Mouse (Mus musculus) small intestine, adult 2 months (tissue): ENCODE measurements around the gene Fgf6. TPM values are rescaled to one million over a fixed set of nuclear protein-coding genes. Genes with fewer than 3 reads are reported as not detected.

Source experiments
- H3K27ac ChIP-seq: fragments of 200-500 bp; 2 replicates; pipeline ENCODE4 v1.5.1; 2012; ENCODE audit warnings: low read depth, low read length, control low read depth, inconsistent platforms; ENCODE audit not compliant: insufficient read depth
- H3K27me3 ChIP-seq: fragments of 200-500 bp; 2 replicates; pipeline ENCODE4 v1.6.1; 2012; ENCODE audit warnings: mild to moderate bottlenecking, moderate library complexity, low read length, inconsistent platforms; ENCODE audit not compliant: control insufficient read depth, insufficient read depth
- H3K36me3 ChIP-seq: fragments of 200-500 bp; 2 replicates; pipeline ENCODE4 v1.6.1; 2012; ENCODE audit warnings: mild to moderate bottlenecking, low read length, control low read depth, inconsistent platforms; ENCODE audit not compliant: control insufficient read depth, insufficient read depth
- H3K4me1 ChIP-seq: fragments of 200-500 bp; 2 replicates; pipeline ENCODE4 v1.6.1; 2012; ENCODE audit warnings: low read length, inconsistent platforms, mixed read lengths; ENCODE audit not compliant: control insufficient read depth, insufficient read depth, insufficient read length
- H3K4me3 ChIP-seq: fragments of 200-500 bp; 2 replicates; pipeline ENCODE4 v1.5.1; 2012; ENCODE audit warnings: low read depth, mild to moderate bottlenecking, control low read depth, inconsistent platforms, low read length, moderate library complexity
- CTCF ChIP-seq: fragments of 200-500 bp; IDR thresholded peaks from 2 replicates; pipeline ENCODE4 v1.5.1; 2012; ENCODE audit warnings: low read depth, mild to moderate bottlenecking, control low read depth, inconsistent platforms, low read length, moderate library complexity, mixed read lengths; ENCODE audit not compliant: insufficient replicate concordance, insufficient read length; ENCODE audit errors: extremely low read depth
- POLR2A ChIP-seq: fragments of 200-500 bp; IDR thresholded peaks from 2 replicates; pipeline ENCODE4 v1.6.1; 2012; ENCODE audit warnings: low read depth, mild to moderate bottlenecking, control low read depth, inconsistent platforms, low read length, moderate library complexity
- WGBS: fragments of 180-500 bp; shearing (Covaris S2); methylation state at CpG from one replicate; pipeline ENCODE4 v1.1.7; 2018; 5-methylcytosine and 5-hydroxymethylcytosine counted together
- polyA plus RNA-seq: library from polyadenylated mRNA; depleted of rRNA; stranded (reverse); fragments of >200 nt; gene quantifications from 2 replicates; pipeline ENCODE4 v1.2.3, GENCODE M21; 2012; rRNA removed

Fgf6 gene
- polyA plus RNA-seq, 1 experiment, result not detected

- no peaks in the 10 kb centered on the region for H3K36me3 ChIP-seq
- H3K27me3 ChIP-seq, result no peaks in the 10 kb centered on the region
- H3K4me3 ChIP-seq, result no peak overlapping the region
- no peak overlapping the region for H3K27ac ChIP-seq
- 44% methylated on average over 6 of the region's 6 CpGs for WGBS
- H3K4me1 ChIP-seq, result no peaks in the 10 kb centered on the region
- no peak for TF ChIP-seq CTCF
- TF ChIP-seq POLR2A, result no peak
These were observed 29.5 kb downstream of the Fgf6 start for GRCm38 (mm10) chr6:127044909-127045308.

- WGBS, result 75% methylated on average over 4 of the region's 4 CpGs
These were observed 35.5 kb downstream of the Fgf6 start for GRCm38 (mm10) chr6:127050847-127051246.

GRCm38 (mm10) chr6:127056990-127057588 lies 41.7 kb downstream of the Fgf6 start:
- H3K4me3 ChIP-seq, result no peak overlapping the region
- H3K27ac ChIP-seq, result no peak overlapping the region
- H3K4me1 ChIP-seq, result no peaks in the 10 kb centered on the region
- H3K36me3 ChIP-seq, result no peaks in the 10 kb centered on the region
- no peaks in the 10 kb centered on the region for H3K27me3 ChIP-seq
- 53% methylated on average over 12 of the region's 12 CpGs for WGBS
- no peak for TF ChIP-seq POLR2A
- no peak for TF ChIP-seq CTCF

More at GRCm38 (mm10) chr6:127050847-127051246, 35.5 kb downstream of the Fgf6 start:
- H3K27ac ChIP-seq, result no peak overlapping the region
- no peaks in the 10 kb centered on the region for H3K4me1 ChIP-seq
- H3K27me3 ChIP-seq, result no peaks in the 10 kb centered on the region
- H3K4me3 ChIP-seq, result no peak overlapping the region
- TF ChIP-seq CTCF (no peak), POLR2A (no peak)
- no peaks in the 10 kb centered on the region for H3K36me3 ChIP-seq

DNA sequence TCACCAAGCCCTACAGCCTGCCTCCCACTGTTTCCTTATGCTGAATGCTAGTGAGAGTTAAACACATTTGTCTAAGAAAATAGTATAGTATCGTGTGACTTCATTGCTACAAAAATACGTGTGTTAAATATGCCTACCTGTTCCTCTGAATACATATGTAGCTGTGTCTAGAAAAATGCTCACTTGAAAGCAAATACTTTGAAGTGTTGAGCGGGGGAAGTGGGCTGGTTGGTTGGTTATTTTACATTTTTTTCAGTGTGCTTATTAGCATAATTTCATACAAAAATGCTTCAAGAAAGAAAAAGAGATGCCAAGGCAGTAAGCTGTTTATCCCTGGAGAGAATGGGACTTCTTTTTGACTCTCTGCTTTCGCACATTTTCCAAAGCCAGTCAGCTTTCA lies 44.6 kb downstream of the Fgf6 start:
- WGBS, result 77% methylated on average over 4 of the region's 4 CpGs
- Histone ChIP-seq H3K27ac (no peak overlapping the region), H3K36me3 (no peaks in the 10 kb centered on the region), H3K4me1 (no peaks in the 10 kb centered on the region), H3K27me3 (no peaks in the 10 kb centered on the region), H3K4me3 (no peak overlapping the region)
- TF ChIP-seq POLR2A (no peak), CTCF (no peak)

- Histone ChIP-seq H3K4me3 (no peak overlapping the region), H3K36me3 (no peaks in the 10 kb centered on the region), H3K4me1 (no peaks in the 10 kb centered on the region), H3K27ac (no peak overlapping the region), H3K27me3 (0 out of 2 replicates have a peak, but pooled peaks cover 3% of the 10 kb centered on the region)
- no peak for TF ChIP-seq CTCF
- no peak for TF ChIP-seq POLR2A
- 75% methylated on average over 3 of the region's 3 CpGs for WGBS
These were observed 48.5 kb downstream of the Fgf6 start for GRCm38 (mm10) chr6:127063915-127064314.

- Histone ChIP-seq H3K4me1 (no peaks in the 10 kb centered on the region), H3K27me3 (0 out of 2 replicates have a peak, but pooled peaks cover 3% of the 10 kb centered on the region), H3K36me3 (no peaks in the 10 kb centered on the region), H3K4me3 (no peak overlapping the region), H3K27ac (no peak overlapping the region)
- 8% methylated on average over 14 of the region's 14 CpGs for WGBS
- TF ChIP-seq POLR2A, result no peak
- TF ChIP-seq CTCF, result no peak
These were observed 49.4 kb downstream of the Fgf6 start for GRCm38 (mm10) chr6:127064815-127065214.

DNA sequence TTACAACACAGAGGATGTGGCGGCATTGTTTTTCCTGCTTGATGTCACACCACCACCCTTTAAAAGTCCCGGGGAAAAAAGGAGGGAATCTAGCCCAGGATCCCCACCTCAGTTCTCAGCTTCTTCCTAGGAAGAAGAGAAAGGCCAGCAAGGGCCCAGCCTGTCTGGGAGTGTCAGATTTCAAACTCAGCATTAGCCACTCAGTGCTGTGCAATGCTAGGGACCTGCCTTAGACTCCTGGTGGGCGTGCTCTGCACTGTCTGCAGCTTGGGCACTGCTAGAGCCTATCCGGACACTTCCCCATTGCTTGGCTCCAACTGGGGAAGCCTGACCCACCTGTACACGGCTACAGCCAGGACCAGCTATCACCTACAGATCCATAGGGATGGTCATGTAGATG lies 57.4 kb downstream of the Fgf6 start, which contains the start of gene Fgf23:
Gene Fgf23, plus strand, starts transcription at position 86 of the 400 bp plus-strand sequence.
- H3K4me3 ChIP-seq, result no peak within 1 kb of the TSS
- TF ChIP-seq POLR2A (no peak), CTCF (no peak)
- no peaks in the 10 kb centered on the region for H3K4me1 ChIP-seq
- no peak within 1 kb of the TSS for H3K27ac ChIP-seq
- no peaks in the 10 kb centered on the region for H3K36me3 ChIP-seq
- H3K27me3 ChIP-seq, result 0 out of 2 replicates have a peak, but pooled peaks cover 9% of the 10 kb centered on the region
- 12% methylated on average over 5 of the region's 5 CpGs for WGBS

Other genes with a start within 250 kb of the Fgf6 start
- 49.3 and 93.4 TPM in 2 replicates for gene Ndufa9, start 166.4 kb upstream of the Fgf6 start, polyA plus RNA-seq
- gene Akap3, start 162.5 kb upstream of the Fgf6 start, polyA plus RNA-seq, result not detected in 2 replicates
- 0.18 TPM in 2 replicates for gene Dyrk4, start 93.7 kb upstream of the Fgf6 start, polyA plus RNA-seq
- 1.1 and 2.3 TPM in 2 replicates for gene Rad51ap1, start 76.0 kb upstream of the Fgf6 start, polyA plus RNA-seq
- 0.57 and 1.1 TPM in 2 replicates for gene D6Wsu163e, start 75.6 kb upstream of the Fgf6 start, polyA plus RNA-seq
- gene Fgf23, start 57.3 kb downstream of the Fgf6 start, polyA plus RNA-seq, result 0.19 TPM in 1 of 2 replicates, not detected in the other
- 1.3 and 1.7 TPM in 2 replicates for gene Tigar, start 94.0 kb downstream of the Fgf6 start, polyA plus RNA-seq
- gene Ccnd2, start 136.6 kb downstream of the Fgf6 start, polyA plus RNA-seq, result 17.5 and 42.9 TPM in 2 replicates